Mouse (Mus musculus) MEL (cell line): ENCODE measurements around the gene Lamp5. TPM values are rescaled to one million over a fixed set of nuclear protein-coding genes. Genes with fewer than 3 reads are reported as not detected.

Experiments
- DNase-seq: peaks from one replicate; pipeline ENCODE4 v3.0.0; 2011; ENCODE audit warnings: low read depth, low spot score
- H3K27ac ChIP-seq: 2 replicates; pipeline ENCODE4 v1.5.1; 2012; ENCODE audit warnings: low read depth, mild to moderate bottlenecking, control low read depth, low read length, moderate library complexity; ENCODE audit not compliant: control insufficient read depth
- H3K27me3 ChIP-seq, 2 experiments: fragments of 150-350 bp in 1 of 2; sonication (generic) in 1 of 2; 2 replicates each; pipeline ENCODE4 v1.6.1; 2012; ENCODE audit warnings: low read length in 2 of 2, mild to moderate bottlenecking in 2 of 2, improper control_type of control experiment in 1 of 2, moderate library complexity in 1 of 2; ENCODE audit not compliant: insufficient read depth in 2 of 2, control insufficient read depth in 1 of 2
- H3K36me3 ChIP-seq, 2 experiments: 2 replicates each; pipeline ENCODE4 v1.6.1; 2012 to 2014; ENCODE audit warnings: low read length in 2 of 2, improper control_type of control experiment in 1 of 2, inconsistent platforms in 1 of 2, mild to moderate bottlenecking in 1 of 2; ENCODE audit not compliant: insufficient read depth in 2 of 2, control insufficient read depth in 1 of 2
- H3K4me1 ChIP-seq, 2 experiments: fragments of 150-350 bp in 1 of 2; sonication (generic) in 1 of 2; 2 replicates each; pipeline ENCODE4 v1.6.1; 2012; ENCODE audit warnings: low read length in 2 of 2, improper control_type of control experiment in 1 of 2, mild to moderate bottlenecking in 1 of 2; ENCODE audit not compliant: insufficient read depth in 2 of 2, control insufficient read depth in 1 of 2
- H3K4me3 ChIP-seq, 2 experiments: fragments of 150-350 bp in 1 of 2; sonication (generic) in 1 of 2; 2 replicates each; pipeline ENCODE4 v1.5.1; 2012; ENCODE audit warnings: low read depth in 2 of 2, low read length in 2 of 2, mild to moderate bottlenecking in 2 of 2, moderate library complexity in 2 of 2, control low read depth in 1 of 2, improper control_type of control experiment in 1 of 2; ENCODE audit not compliant: control insufficient read depth in 1 of 2, insufficient read depth in 1 of 2
- H3K79me2 ChIP-seq: 2 replicates; pipeline ENCODE4 v1.6.1; 2012; ENCODE audit warnings: mild to moderate bottlenecking, low read length, moderate library complexity; ENCODE audit not compliant: control insufficient read depth, poor library complexity, insufficient read depth
- H3K9ac ChIP-seq: 2 replicates; pipeline ENCODE4 v1.6.1; 2012; ENCODE audit warnings: low read depth, mild to moderate bottlenecking, control low read depth, low read length, moderate library complexity; ENCODE audit not compliant: control insufficient read depth, poor library complexity, severe bottlenecking
- H3K9me3 ChIP-seq: fragments of 150-350 bp; sonication (generic); replicated peaks from 2 replicates; pipeline ENCODE4 v1.6.1; 2012; ENCODE audit warnings: mild to moderate bottlenecking, low read length, improper control_type of control experiment, moderate library complexity; ENCODE audit not compliant: insufficient read depth
- BHLHE40 ChIP-seq: IDR thresholded peaks from 2 replicates; pipeline ENCODE4 v1.6.1; 2012; ENCODE audit warnings: low read depth, mild to moderate bottlenecking, inconsistent platforms, low read length, improper control_type of control experiment, borderline replicate concordance
- E2F4 ChIP-seq: IDR thresholded peaks from 2 replicates; pipeline ENCODE4 v1.6.1; 2011; ENCODE audit warnings: low read depth, low read length, improper control_type of control experiment, borderline replicate concordance
- ETS1 ChIP-seq: IDR thresholded peaks from 2 replicates; pipeline ENCODE4 v1.6.1; 2012; ENCODE audit warnings: low read depth, mild to moderate bottlenecking, inconsistent platforms, low read length, improper control_type of control experiment, moderate library complexity
- GATA1 ChIP-seq: IDR thresholded peaks from 2 replicates; pipeline ENCODE4 v1.6.1; 2011; ENCODE audit warnings: low read depth, low read length, improper control_type of control experiment
- HCFC1 ChIP-seq: IDR thresholded peaks from 2 replicates; pipeline ENCODE4 v1.6.1; 2012; ENCODE audit warnings: low read depth, mild to moderate bottlenecking, inconsistent platforms, low read length, improper control_type of control experiment, moderate library complexity
- KAT2A ChIP-seq: conservative IDR thresholded peaks from 2 replicates; pipeline ENCODE4 v1.6.1; 2012; ENCODE audit warnings: low read depth, low read length, improper control_type of control experiment, inconsistent platforms
- MAX ChIP-seq: IDR thresholded peaks from 2 replicates; pipeline ENCODE4 v1.6.1; 2011; ENCODE audit warnings: low read length, improper control_type of control experiment
- MYC ChIP-seq: IDR thresholded peaks from 2 replicates; pipeline ENCODE4 v1.6.1; 2011; ENCODE audit warnings: low read depth, mild to moderate bottlenecking, low read length, improper control_type of control experiment, moderate library complexity
- NELFE ChIP-seq: IDR thresholded peaks from 2 replicates; pipeline ENCODE4 v1.6.1; 2011; ENCODE audit warnings: low read depth, low read length, improper control_type of control experiment
- POLR2A ChIP-seq, 2 experiments: IDR thresholded peaks; 2 replicates each; pipeline ENCODE4 v1.6.1; 2011 to 2012; ENCODE audit warnings: low read length in 2 of 2, mild to moderate bottlenecking in 2 of 2, control low read depth in 1 of 2, improper control_type of control experiment in 1 of 2, low read depth in 1 of 2, moderate library complexity in 1 of 2; ENCODE audit not compliant: control insufficient read depth in 1 of 2, insufficient read depth in 1 of 2, poor library complexity in 1 of 2
- POLR2AphosphoS5 ChIP-seq: IDR thresholded peaks from 2 replicates; pipeline ENCODE4 v1.6.1; 2012; ENCODE audit warnings: low read depth, borderline replicate concordance, mild to moderate bottlenecking, inconsistent platforms, low read length, moderate library complexity, mixed read lengths
- SMC3 ChIP-seq: IDR thresholded peaks from 2 replicates; pipeline ENCODE4 v1.6.1; 2011; ENCODE audit warnings: low read depth, low read length, improper control_type of control experiment
- UBTF ChIP-seq: IDR thresholded peaks from 2 replicates; pipeline ENCODE4 v1.6.1; 2012; ENCODE audit warnings: low read depth, mild to moderate bottlenecking, inconsistent platforms, low read length, improper control_type of control experiment, moderate library complexity, borderline replicate concordance; ENCODE audit not compliant: insufficient read depth
- ZKSCAN1 ChIP-seq: IDR thresholded peaks from 2 replicates; pipeline ENCODE4 v1.6.1; 2012; ENCODE audit warnings: low read depth, mild to moderate bottlenecking, inconsistent platforms, low read length, improper control_type of control experiment, moderate library complexity
- ZNF384 ChIP-seq: IDR thresholded peaks from 2 replicates; pipeline ENCODE4 v1.6.1; 2012; ENCODE audit warnings: low read depth, mild to moderate bottlenecking, inconsistent platforms, low read length, improper control_type of control experiment
- polyA plus RNA-seq, 2 experiments: library from polyadenylated mRNA; stranded (reverse) in 1 of 2; unstranded in 1 of 2; fragments of >175 nt in 1 of 2; fragments of >200 nt in 1 of 2; gene quantifications; 2 replicates each; pipeline versions ENCODE4 v1.2.1 to v1.2.4; 2012; ENCODE audit warnings: low replicate concordance in 2 of 2, low read depth in 1 of 2; ENCODE audit not compliant: insufficient read length in 2 of 2, insufficient read depth in 1 of 2, missing spikeins in 1 of 2
- total RNA-seq: library from RNA; depleted of rRNA; stranded (reverse); fragments of 300-350 nt; gene quantifications from 2 replicates; pipeline ENCODE4 v1.2.3, GENCODE M21; 2012

Lamp5 gene
- total and polyA plus RNA-seq, 3 experiments, result not detected

DNA sequence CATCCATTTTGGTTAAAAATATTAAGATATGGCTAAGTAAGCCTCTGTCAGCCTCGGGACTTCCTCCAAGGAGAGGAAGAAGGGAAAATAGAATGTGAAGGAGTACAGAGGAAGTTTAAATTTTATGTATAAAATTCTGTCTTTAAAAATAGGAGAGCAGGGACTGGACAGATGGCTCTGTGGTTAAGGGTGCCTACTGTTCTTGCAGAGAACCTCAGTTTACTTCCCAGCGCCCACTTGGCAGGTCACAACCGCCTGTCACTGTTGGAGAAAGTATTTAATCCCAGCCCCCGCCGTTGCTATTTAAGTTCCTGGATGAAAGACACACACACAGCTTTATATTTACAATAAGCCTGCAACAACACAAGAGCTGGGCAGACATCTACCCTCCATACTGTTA is 45.8 kb upstream of the Lamp5 start:
- no peaks in the 10 kb centered on the region for H3K36me3 ChIP-seq
- H3K9me3 ChIP-seq, result no peaks in the 10 kb centered on the region
- no peak overlapping the region for H3K9ac ChIP-seq
- no peaks in the 10 kb centered on the region for H3K4me1 ChIP-seq
- H3K4me3 ChIP-seq, result no peak overlapping the region
- DNase-seq, result no peak
- H3K27ac ChIP-seq, result no peak overlapping the region
- TF ChIP-seq ZKSCAN1 (no peak), E2F4 (no peak), ETS1 (no peak), KAT2A (no peak), HCFC1 (no peak), BHLHE40 (no peak), MAX (no peak)
- no peaks in the 10 kb centered on the region for H3K79me2 ChIP-seq
- H3K27me3 ChIP-seq, result no peaks in the 10 kb centered on the region

DNA sequence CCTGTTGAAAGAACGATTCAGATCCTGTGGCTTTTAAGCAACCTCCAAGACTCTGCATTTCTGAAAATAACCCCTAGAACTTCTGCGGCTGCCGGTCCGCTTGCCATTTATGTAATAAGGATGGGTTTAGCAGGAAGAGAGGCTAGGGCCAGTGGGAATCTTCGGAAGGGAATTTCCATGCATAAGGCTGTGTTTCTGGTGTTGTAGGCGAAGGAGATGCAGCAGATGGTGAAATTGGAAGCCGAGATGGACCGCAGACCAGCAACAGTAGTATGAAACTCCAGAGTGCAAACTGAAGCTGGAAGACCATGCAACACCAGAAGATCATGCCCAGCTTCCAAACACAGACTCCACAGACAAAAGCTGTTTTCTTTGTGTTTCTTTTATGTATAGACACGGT is 39.3 kb upstream of the Lamp5 start:
- H3K9ac ChIP-seq, result no peak overlapping the region
- no peaks in the 10 kb centered on the region for H3K27me3 ChIP-seq
- TF ChIP-seq UBTF (no peak), POLR2A (IDR thresholded peaks at IDR 0.05; ENCODE audit: control insufficient read depth in 1 of 2, insufficient read depth in 1 of 2, low read depth in 1 of 2, low read length in 2 of 2, poor library complexity in 1 of 2) (no peak), GATA1 (no peak), NELFE (no peak), MYC (no peak), POLR2AphosphoS5 (no peak), SMC3 (no peak)
- DNase-seq, result no peak
- no peaks in the 10 kb centered on the region for H3K79me2 ChIP-seq
- H3K27ac ChIP-seq, result no peak overlapping the region
- no peaks in the 10 kb centered on the region for H3K9me3 ChIP-seq
- no peaks in the 10 kb centered on the region for H3K4me1 ChIP-seq
- H3K4me3 ChIP-seq, result no peak overlapping the region
- H3K36me3 ChIP-seq, result no peaks in the 10 kb centered on the region

DNA sequence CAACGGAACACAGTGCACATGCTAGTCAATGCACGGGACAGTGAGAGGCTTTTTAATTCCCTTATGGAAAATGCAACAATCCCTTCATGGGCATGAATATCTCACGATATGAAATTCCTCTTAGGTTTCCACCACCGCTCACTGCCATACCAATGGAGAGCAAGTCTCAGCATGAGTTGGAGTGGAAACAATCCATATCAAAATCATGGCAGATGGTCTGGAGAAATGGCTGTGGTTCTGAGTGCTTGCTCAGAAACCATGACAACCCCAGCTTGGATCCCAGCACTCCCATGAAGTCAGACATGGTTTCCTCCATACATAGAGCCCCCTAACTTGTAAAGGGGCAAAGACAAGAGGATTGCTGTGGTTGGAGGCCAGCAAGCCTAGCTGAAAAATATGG is 3.6 kb upstream of the Lamp5 start:
- Histone ChIP-seq H3K9ac (no peak overlapping the region), H3K4me1 (no peaks in the 10 kb centered on the region), H3K79me2 (no peaks in the 10 kb centered on the region), H3K9me3 (no peaks in the 10 kb centered on the region), H3K27ac (no peak overlapping the region), H3K4me3 (no peak overlapping the region), H3K27me3 (no peaks in the 10 kb centered on the region), H3K36me3 (no peaks in the 10 kb centered on the region)
- DNase-seq, result no peak
- no peak for TF ChIP-seq ZNF384
